Mouse (Mus musculus): ENCODE data around the gene Nr2f1. TPM values are rescaled to one million over a fixed set of nuclear protein-coding genes. Genes with fewer than 3 reads are reported as not detected.

Nr2f1 gene
- polyA plus RNA-seq, 1 experiment from 2014 or later = 48.6 TPM

GRCm38 (mm10) chr13:78209611-78210028, 10.1 kb upstream of the Nr2f1 start:
- peak overlapping the region; percentile 60 for H3K27ac ChIP-seq (ENCODE audit: low read depth, low read length)
- 0 out of 2 replicates have a peak, but pooled peaks have one; percentile 19 for ATAC-seq (ENCODE audit: low read depth)

DNA sequence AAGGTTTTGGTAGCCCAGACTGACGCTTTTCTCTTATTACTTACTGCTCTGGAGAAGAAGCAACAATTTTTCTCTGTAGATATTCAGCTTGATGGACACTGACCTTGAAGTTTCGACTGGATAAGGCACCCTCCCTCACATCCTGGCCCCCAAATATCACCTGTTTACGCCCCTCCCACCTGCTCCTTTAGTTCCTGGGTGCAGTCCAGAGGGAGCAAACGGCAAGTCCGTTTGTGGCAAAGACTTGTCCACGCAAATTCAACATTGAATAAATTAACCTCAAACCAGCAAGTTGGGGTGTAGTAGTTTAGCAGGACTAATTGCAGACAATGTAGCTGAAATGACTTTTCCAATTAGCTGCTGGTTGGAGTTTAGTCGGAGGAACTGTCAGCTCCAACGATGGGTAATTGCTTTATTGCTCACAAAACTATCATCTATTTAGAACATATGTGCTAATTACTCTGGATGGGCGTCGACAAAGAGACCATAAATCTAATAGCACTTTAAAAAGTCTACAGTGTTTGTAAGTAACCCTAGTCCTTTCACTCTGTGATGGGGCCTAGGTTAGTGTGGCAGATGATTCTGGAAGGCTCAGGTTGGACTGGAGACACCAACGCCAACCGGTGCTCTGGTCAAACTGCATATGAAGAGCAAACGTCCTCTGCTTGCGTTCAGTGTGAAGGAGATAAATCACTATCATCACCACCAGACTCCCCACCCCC, 9.3 kb upstream of the Nr2f1 start:
- Histone ChIP-seq H3K4me1 (ENCODE audit: control insufficient read depth, insufficient read depth, low read length) (peaks cover 38% of the 10 kb centered on the region), H3K9me3 (ENCODE audit: control insufficient read depth, low read length) (no peaks in the 10 kb centered on the region), H3K9ac (replicated peaks; ENCODE audit: low read depth, low read length) (no peak overlapping the region), H3K4me2 (ENCODE audit: low read depth, low read length) (peak overlapping the region; percentile 82), H3K27me3 (ENCODE audit: control insufficient read depth, insufficient read depth, low read length) (no peaks in the 10 kb centered on the region), H3K27ac (ENCODE audit: low read depth, low read length) (0 out of 2 replicates have a peak overlapping the region, but pooled peaks have one; percentile 8), H3K4me3 (ENCODE audit: low read depth, low read length) (peak overlapping the region; percentile 17; the same call in 1 of the 2 replicates), H3K36me3 (ENCODE audit: control insufficient read depth, insufficient read depth, low read length) (no peaks in the 10 kb centered on the region)
- no peak for ATAC-seq (ENCODE audit: low read depth)
- WGBS = 9% methylated on average over 14 of the region's 14 CpGs

More at GRCm38 (mm10) chr13:78209611-78210028, 10.1 kb upstream of the Nr2f1 start:
- Histone ChIP-seq H3K27me3 (ENCODE audit: control insufficient read depth, insufficient read depth, low read length) (no peaks in the 10 kb centered on the region), H3K36me3 (ENCODE audit: control insufficient read depth, insufficient read depth, low read length) (no peaks in the 10 kb centered on the region), H3K4me1 (ENCODE audit: control insufficient read depth, insufficient read depth, low read length) (peaks cover 34% of the 10 kb centered on the region), H3K4me3 (ENCODE audit: low read depth, low read length) (peak overlapping the region; percentile 17), H3K9ac (replicated peaks; ENCODE audit: low read depth, low read length) (peak overlapping the region; percentile 53), H3K9me3 (ENCODE audit: control insufficient read depth, low read length) (no peaks in the 10 kb centered on the region), H3K4me2 (ENCODE audit: low read depth, low read length) (peak overlapping the region; percentile 82)
- 2% methylated on average over 12 of the region's 12 CpGs for WGBS

- Histone ChIP-seq H3K27ac (ENCODE audit: low read depth, low read length) (peak overlapping the region; percentile 56; the same call in 1 of the 2 replicates), H3K36me3 (ENCODE audit: control insufficient read depth, insufficient read depth, low read length) (no peaks in the 10 kb centered on the region), H3K4me3 (ENCODE audit: low read depth, low read length) (no peak overlapping the region), H3K9ac (replicated peaks; ENCODE audit: low read depth, low read length) (no peak overlapping the region; the same call in 1 of the 2 replicates), H3K4me1 (ENCODE audit: control insufficient read depth, insufficient read depth, low read length) (peaks cover 38% of the 10 kb centered on the region), H3K9me3 (ENCODE audit: control insufficient read depth, low read length) (no peaks in the 10 kb centered on the region), H3K27me3 (ENCODE audit: control insufficient read depth, insufficient read depth, low read length) (no peaks in the 10 kb centered on the region), H3K4me2 (ENCODE audit: low read depth, low read length) (peak overlapping the region; percentile 14)
- ATAC-seq (ENCODE audit: low read depth) = no peak
- 7% methylated on average over 12 of the region's 12 CpGs for whole genome bisulfite sequencing
Observed at GRCm38 (mm10) chr13:78207796-78208645, 8.5 kb upstream of the Nr2f1 start.

- no peak for ATAC-seq (ENCODE audit: low read depth)
- no peaks in the 10 kb centered on the region for H3K9me3 ChIP-seq (ENCODE audit: control insufficient read depth, low read length)
- no peak overlapping the region; the same call in 1 of the 2 replicates for H3K27ac ChIP-seq (ENCODE audit: low read depth, low read length)
- H3K36me3 ChIP-seq (ENCODE audit: control insufficient read depth, insufficient read depth, low read length) = no peaks in the 10 kb centered on the region
- peaks cover 38% of the 10 kb centered on the region for H3K4me1 ChIP-seq (ENCODE audit: control insufficient read depth, insufficient read depth, low read length)
- H3K4me2 ChIP-seq (ENCODE audit: low read depth, low read length) = peak overlapping the region; percentile 14; the same call in 1 of the 2 replicates
- no peak overlapping the region for H3K9ac ChIP-seq (replicated peaks; ENCODE audit: low read depth, low read length)
- no peaks in the 10 kb centered on the region for H3K27me3 ChIP-seq (ENCODE audit: control insufficient read depth, insufficient read depth, low read length)
- H3K4me3 ChIP-seq (ENCODE audit: low read depth, low read length) = no peak overlapping the region
- WGBS = 22% methylated on average over 7 of the region's 7 CpGs
Observed at GRCm38 (mm10) chr13:78206891-78207430, 7.4 kb upstream of the Nr2f1 start.

GRCm38 (mm10) chr13:78205426-78205825, 5.9 kb upstream of the Nr2f1 start:
- ATAC-seq (ENCODE audit: low read depth) = no peak
- Histone ChIP-seq H3K27me3 (ENCODE audit: control insufficient read depth, insufficient read depth, low read length) (no peaks in the 10 kb centered on the region), H3K4me1 (ENCODE audit: control insufficient read depth, insufficient read depth, low read length) (peaks cover 33% of the 10 kb centered on the region), H3K27ac (ENCODE audit: low read depth, low read length) (no peak overlapping the region; the same call in 1 of the 2 replicates), H3K9me3 (ENCODE audit: control insufficient read depth, low read length) (no peaks in the 10 kb centered on the region), H3K36me3 (ENCODE audit: control insufficient read depth, insufficient read depth, low read length) (no peaks in the 10 kb centered on the region), H3K9ac (replicated peaks; ENCODE audit: low read depth, low read length) (no peak overlapping the region), H3K4me3 (ENCODE audit: low read depth, low read length) (no peak overlapping the region; the same call in 1 of the 2 replicates), H3K4me2 (ENCODE audit: low read depth, low read length) (peak overlapping the region; percentile 84)

DNA sequence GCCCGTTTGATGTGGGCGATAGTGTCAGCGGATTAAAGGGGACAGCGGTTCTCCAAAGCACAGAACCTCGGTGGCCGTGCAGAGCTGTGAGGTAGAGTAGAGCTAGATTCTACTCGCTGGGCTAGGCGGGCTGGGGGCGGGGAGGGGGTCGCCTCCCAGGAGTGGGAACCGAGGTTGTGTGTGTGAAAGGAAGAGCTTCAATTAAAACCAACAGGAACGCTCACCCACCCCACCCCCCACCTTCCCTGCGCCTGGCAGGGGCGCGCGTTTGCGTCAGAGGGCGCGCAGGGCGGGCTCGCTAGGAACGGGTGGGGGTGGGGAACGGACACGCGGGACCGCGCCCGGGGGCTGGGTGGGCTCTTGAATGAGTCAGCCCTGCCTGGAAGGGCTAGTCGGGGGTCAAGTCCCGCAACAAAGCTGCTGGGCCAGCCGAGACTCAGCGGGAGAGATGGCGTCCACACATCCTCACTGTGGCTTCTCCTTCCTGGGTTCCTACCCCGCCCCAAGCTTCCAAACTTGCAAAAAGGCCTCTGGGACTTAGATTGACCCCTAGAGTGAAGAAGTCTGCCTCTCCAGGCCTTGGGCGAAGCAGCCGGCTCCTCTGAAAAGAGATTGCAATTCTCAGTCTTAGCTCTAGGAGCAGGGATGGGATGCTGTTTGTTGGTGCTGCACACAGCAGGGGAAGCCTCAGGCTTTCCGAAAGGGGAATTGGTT, 3.9 kb upstream of the Nr2f1 start:
- WGBS = under 1% methylated on average over 34 of the region's 37 CpGs
- H3K36me3 ChIP-seq (ENCODE audit: control insufficient read depth, insufficient read depth, low read length) = no peaks in the 10 kb centered on the region
- peak overlapping the region; percentile 81 for H3K9ac ChIP-seq (replicated peaks; ENCODE audit: low read depth, low read length)
- no peaks in the 10 kb centered on the region for H3K27me3 ChIP-seq (ENCODE audit: control insufficient read depth, insufficient read depth, low read length)
- H3K9me3 ChIP-seq (ENCODE audit: control insufficient read depth, low read length) = no peaks in the 10 kb centered on the region
- H3K4me3 ChIP-seq (ENCODE audit: low read depth, low read length) = peak overlapping the region; percentile 91
- H3K27ac ChIP-seq (ENCODE audit: low read depth, low read length) = peak overlapping the region; percentile 95
- H3K4me1 ChIP-seq (ENCODE audit: control insufficient read depth, insufficient read depth, low read length) = peaks cover 20% of the 10 kb centered on the region
- H3K4me2 ChIP-seq (ENCODE audit: low read depth, low read length) = peak overlapping the region; percentile 84
- peak; percentile 50 for ATAC-seq (ENCODE audit: low read depth)

DNA sequence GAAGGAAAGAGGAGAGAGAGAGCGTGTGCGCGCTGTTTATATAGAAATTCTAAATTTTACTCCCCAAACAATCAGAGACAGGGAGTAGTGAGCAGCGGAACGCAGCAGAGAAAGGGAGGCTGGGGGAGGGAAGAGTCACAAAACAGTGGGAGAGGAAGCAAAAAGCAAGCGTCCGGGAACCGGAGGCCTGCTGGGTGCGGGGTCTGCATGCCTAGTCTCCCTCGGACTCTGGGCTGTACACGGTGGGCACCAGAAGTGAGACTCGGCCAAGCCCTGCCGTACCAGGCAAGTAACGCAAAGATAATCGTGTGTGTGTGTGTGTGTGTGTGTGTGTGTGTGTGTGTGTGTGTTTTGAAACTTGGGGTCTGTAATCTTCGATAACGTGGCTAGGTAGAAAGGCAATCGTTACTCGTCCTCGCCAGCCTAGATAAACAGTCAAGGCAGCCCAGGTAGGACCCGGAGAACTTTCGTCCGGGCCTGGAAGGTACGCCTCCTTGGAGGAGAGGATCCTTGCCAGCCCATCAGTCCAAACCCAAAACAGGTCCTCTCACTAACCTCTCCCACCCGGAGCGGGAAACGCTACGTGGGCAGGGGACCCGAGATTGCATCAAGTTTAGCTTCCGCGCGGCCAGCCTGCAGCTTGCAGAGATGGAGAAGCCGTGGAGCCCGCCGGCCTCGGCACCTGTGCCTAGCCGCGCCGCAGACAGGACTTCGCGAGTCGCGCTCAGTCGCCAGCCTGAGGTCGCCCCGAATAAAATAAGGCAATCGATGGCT, 3.2 kb upstream of the Nr2f1 start:
- H3K9ac ChIP-seq (replicated peaks; ENCODE audit: low read depth, low read length) = peak overlapping the region; percentile 81
- H3K4me2 ChIP-seq (ENCODE audit: low read depth, low read length) = peak overlapping the region; percentile 84
- no peaks in the 10 kb centered on the region for H3K27me3 ChIP-seq (ENCODE audit: control insufficient read depth, insufficient read depth, low read length)
- H3K4me3 ChIP-seq (ENCODE audit: low read depth, low read length) = peak overlapping the region; percentile 91
- no peaks in the 10 kb centered on the region for H3K9me3 ChIP-seq (ENCODE audit: control insufficient read depth, low read length)
- no peaks in the 10 kb centered on the region for H3K36me3 ChIP-seq (ENCODE audit: control insufficient read depth, insufficient read depth, low read length)
- H3K27ac ChIP-seq (ENCODE audit: low read depth, low read length) = peak overlapping the region; percentile 95
- peaks cover 15% of the 10 kb centered on the region for H3K4me1 ChIP-seq (ENCODE audit: control insufficient read depth, insufficient read depth, low read length)
- under 1% methylated on average over 47 of the region's 47 CpGs for WGBS
- ATAC-seq (ENCODE audit: low read depth) = 0 out of 2 replicates have a peak, but pooled peaks have one; percentile 0

All from neural tube, embryonic 14.5 days (tissue).